Mouse (Mus musculus) E14TG2a.4 (cell line): ENCODE measurements around the gene Syn3.

Source experiments
- H3K27me3 ChIP-seq: 2 replicates; pipeline ENCODE4 v1.6.1; 2014; ENCODE audit warnings: low read length, control low read depth; ENCODE audit not compliant: insufficient read depth
- H3K36me3 ChIP-seq: 2 replicates; pipeline ENCODE4 v1.6.1; 2014; ENCODE audit warnings: low read length, control low read depth; ENCODE audit not compliant: insufficient read depth
- H3K4me1 ChIP-seq: replicated peaks from 2 replicates; pipeline ENCODE4 v1.6.1; 2014; ENCODE audit warnings: low read depth, low read length, control low read depth
- H3K4me3 ChIP-seq: replicated peaks from 2 replicates; pipeline ENCODE4 v1.5.1; 2014; ENCODE audit warnings: mild to moderate bottlenecking, low read length
- H3K9me3 ChIP-seq: 2 replicates; pipeline ENCODE4 v1.6.1; 2014; ENCODE audit warnings: low read length, control low read depth
- CTCF ChIP-seq: conservative IDR thresholded peaks from 2 replicates; pipeline ENCODE4 v1.5.1; 2014; ENCODE audit warnings: low read length
- NANOG ChIP-seq: IDR thresholded peaks from 2 replicates; pipeline ENCODE4 v1.6.1; 2014; ENCODE audit warnings: borderline replicate concordance, low read length, mixed read lengths
- POU5F1 ChIP-seq: IDR thresholded peaks from 2 replicates; pipeline ENCODE4 v1.6.1; 2014; ENCODE audit warnings: low read length, borderline replicate concordance

Syn3 gene

DNA sequence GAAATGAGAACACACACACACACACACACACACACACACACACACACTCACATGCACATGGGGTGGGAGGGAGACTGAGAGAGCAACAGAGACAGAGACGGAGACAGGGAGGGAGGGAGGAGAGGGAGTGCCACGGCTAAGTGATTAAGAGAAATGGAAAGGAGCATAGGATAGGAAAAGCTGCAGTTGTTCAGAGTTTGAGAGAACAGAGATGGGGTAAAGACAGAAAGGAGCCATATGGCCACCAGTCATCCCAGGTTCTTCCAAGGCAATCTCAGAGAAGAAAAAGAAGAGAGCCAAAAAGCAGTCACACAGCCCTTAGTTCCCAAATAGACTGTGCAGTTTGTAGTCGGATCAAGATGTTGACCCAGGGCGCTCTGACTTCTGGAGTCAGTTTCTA is 240.7 kb downstream of the Syn3 start:
- TF ChIP-seq POU5F1, result no peak
- no peak for TF ChIP-seq CTCF
- TF ChIP-seq NANOG, result no peak
- H3K27me3 ChIP-seq, result no peaks in the 10 kb centered on the region
- no peaks in the 10 kb centered on the region for H3K36me3 ChIP-seq
- no peaks in the 10 kb centered on the region for H3K9me3 ChIP-seq
- H3K4me1 ChIP-seq, result no peaks in the 10 kb centered on the region
- no peak overlapping the region for H3K4me3 ChIP-seq

DNA sequence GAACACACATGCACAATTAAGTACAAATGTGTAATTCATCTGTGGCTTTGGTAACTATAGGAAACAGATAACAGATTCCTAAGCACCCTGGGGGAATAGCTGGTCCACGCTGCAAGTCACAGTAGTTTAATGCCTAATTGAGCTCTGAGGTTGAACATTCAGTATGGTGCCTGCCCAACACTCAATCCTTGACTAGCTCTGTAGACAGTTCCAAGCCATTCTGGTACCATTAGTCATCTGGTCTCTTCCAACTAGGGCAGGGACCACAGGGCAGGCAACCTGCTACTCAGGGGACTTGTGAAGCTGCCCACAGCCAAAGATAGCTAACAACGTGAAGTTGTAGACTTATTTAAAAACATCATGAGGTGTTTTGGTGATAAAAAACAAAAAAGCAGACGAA is 241.7 kb downstream of the Syn3 start:
- TF ChIP-seq CTCF (no peak), NANOG (no peak), POU5F1 (no peak)
- no peaks in the 10 kb centered on the region for H3K27me3 ChIP-seq
- H3K4me3 ChIP-seq, result no peak overlapping the region
- H3K9me3 ChIP-seq, result no peaks in the 10 kb centered on the region
- no peaks in the 10 kb centered on the region for H3K36me3 ChIP-seq
- H3K4me1 ChIP-seq, result no peaks in the 10 kb centered on the region

DNA sequence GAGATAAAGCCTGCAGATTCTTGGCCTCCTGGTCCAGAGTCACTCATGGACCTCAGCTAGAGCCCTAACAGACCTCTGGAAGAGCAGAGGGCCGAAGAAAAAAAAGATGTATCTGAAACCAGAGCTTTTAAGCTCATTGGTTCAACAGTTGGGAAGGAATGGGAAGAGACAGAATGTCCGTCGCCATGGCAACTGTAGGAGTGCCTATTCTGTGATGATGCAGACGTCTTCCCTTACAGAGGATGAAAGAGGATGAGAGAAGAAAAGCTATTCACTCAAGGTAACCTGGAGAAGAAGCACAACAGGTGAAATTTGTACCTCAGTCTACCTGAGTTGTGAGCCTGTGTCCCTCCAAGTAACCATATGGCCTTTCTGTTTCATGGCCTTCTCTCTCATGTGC is 242.5 kb downstream of the Syn3 start:
- Histone ChIP-seq H3K27me3 (no peaks in the 10 kb centered on the region), H3K9me3 (no peaks in the 10 kb centered on the region), H3K4me3 (no peak overlapping the region), H3K4me1 (no peaks in the 10 kb centered on the region), H3K36me3 (no peaks in the 10 kb centered on the region)
- TF ChIP-seq CTCF (no peak), POU5F1 (no peak), NANOG (no peak)

DNA sequence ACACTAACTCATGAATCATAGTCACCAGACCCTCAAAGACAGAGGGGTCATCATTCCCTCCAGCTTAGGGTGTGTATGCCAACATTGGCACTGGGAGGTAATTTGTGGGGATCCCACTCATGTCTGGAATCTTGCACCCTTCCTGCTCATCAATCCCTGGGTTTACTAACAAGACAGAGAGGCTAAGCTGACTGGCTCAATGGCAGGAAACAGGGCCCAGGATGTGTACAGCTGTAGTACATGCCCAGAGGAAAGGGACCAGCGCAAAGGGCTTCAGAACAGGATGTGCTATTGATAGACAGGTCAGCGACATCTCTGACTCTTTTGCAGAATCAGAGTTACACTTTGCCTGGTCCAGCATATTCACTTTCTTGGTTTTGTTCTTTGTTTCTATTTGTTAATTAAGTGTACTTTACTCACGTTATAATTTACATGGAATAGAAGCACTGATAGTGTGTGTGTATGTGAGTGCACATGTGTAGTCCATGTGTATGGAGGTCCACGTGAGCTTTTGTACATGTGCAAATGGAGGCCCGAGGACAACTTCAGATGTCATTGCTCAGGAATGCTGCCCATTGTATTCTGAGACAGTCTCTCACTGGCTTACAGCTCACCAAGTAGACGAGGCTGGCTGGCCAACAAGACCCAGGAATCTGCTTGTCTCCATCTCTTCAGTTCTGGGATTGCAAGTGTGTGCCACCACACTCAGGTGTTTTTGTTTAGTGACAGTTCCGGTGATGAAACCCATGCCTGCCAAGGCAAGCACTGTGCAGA is 248.4 kb downstream of the Syn3 start:
- H3K4me3 ChIP-seq, result no peak overlapping the region
- no peak for TF ChIP-seq POU5F1
- TF ChIP-seq CTCF, result no peak
- TF ChIP-seq NANOG, result no peak
- no peaks in the 10 kb centered on the region for H3K9me3 ChIP-seq
- no peaks in the 10 kb centered on the region for H3K4me1 ChIP-seq
- H3K36me3 ChIP-seq, result no peaks in the 10 kb centered on the region
- no peaks in the 10 kb centered on the region for H3K27me3 ChIP-seq

DNA sequence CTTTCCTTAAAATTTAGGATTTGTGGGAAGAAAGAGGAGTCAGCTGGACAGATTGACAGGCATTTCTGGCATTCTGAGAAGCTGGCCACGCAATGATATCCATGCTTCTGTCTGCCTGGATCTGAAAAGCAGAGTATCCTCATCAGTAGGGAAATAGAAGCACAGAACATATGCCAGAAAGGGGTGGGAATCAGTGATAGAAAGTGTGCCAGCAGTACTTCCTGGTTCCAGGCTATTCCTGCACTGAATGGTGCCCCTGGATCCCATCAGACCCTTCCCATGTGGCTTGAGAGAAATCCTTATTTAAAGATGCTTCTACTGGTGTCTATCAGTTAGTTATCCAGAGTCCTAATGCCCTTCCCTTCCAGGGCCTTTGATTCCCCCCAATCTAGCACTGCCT is 249.4 kb downstream of the Syn3 start:
- Histone ChIP-seq H3K4me1 (no peaks in the 10 kb centered on the region), H3K9me3 (no peaks in the 10 kb centered on the region), H3K27me3 (no peaks in the 10 kb centered on the region), H3K36me3 (no peaks in the 10 kb centered on the region), H3K4me3 (no peak overlapping the region)
- TF ChIP-seq POU5F1, result no peak
- no peak for TF ChIP-seq NANOG
- no peak for TF ChIP-seq CTCF

DNA sequence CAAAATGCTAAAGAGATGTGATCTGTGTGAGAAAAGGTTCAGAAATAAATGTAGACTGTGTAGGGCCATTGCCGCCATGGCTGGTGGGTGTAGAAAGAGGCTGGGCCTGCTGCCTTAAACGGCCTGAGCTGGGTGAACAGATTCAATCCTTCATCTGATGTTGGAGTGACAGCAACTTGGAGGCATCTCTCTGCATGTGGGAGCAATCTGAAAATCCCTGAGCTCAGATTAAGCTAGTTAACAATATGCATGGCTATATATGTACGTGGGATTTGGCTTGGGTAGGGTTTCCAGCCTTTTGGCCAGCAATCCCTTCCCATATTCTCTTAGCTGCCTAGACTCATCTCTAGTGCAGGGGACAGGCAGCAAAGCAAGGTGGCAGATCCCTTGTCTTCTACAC is 249.9 kb downstream of the Syn3 start:
- Histone ChIP-seq H3K4me1 (no peaks in the 10 kb centered on the region), H3K36me3 (no peaks in the 10 kb centered on the region), H3K27me3 (no peaks in the 10 kb centered on the region), H3K9me3 (no peaks in the 10 kb centered on the region), H3K4me3 (no peak overlapping the region)
- TF ChIP-seq CTCF (no peak), NANOG (no peak), POU5F1 (no peak)

DNA sequence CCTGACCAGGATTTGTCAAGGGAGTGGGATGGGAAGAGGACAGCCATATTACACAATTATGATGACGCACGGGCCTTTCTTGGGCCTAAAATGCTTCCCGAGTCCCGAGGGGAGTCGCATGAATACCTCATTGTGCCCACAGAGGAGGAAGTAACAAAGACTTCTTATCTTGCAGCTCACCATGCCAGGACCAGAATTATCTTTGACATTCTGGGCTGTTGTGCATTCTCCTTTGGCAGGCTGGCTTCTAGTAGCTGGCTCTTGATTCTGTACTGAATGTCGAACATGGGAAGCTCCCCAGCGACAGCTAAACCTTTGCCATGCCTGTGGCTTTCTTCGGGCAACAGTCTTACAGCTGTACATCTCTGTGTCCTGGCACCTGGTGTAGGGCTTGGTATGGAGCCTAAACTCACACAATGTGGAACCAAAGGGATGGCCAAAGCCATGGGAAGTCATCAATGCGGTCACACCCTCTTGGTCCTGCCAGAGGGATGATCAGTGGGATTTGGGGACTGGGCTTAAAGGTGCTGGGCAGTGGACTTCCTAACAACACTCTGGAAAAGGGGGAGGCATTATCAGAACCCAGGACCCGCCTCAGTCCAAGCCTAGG is 250.5 kb downstream of the Syn3 start:
- H3K27me3 ChIP-seq, result no peaks in the 10 kb centered on the region
- no peak overlapping the region for H3K4me3 ChIP-seq
- H3K4me1 ChIP-seq, result no peaks in the 10 kb centered on the region
- no peaks in the 10 kb centered on the region for H3K9me3 ChIP-seq
- H3K36me3 ChIP-seq, result no peaks in the 10 kb centered on the region
- TF ChIP-seq POU5F1, result no peak
- TF ChIP-seq NANOG, result no peak
- no peak for TF ChIP-seq CTCF

DNA sequence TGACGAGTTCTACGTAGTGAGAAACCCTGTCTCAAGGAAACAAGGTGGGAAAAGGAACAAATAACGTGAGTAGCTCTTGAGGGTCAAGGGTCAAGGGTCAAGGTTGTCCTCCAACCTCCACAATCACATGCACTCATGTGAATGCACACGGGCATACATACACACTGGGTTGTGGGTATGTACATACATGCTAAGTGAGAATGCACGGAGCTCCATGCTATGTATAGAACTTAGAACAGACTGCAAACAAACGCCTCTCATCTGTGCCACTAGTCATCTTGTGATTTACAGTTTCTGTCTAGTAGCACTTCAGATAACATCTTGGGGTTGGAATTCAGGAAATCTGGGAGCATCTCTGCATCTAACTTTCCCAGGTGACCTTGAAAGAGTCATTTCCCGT is 253.3 kb downstream of the Syn3 start:
- H3K27me3 ChIP-seq, result no peaks in the 10 kb centered on the region
- H3K36me3 ChIP-seq, result no peaks in the 10 kb centered on the region
- TF ChIP-seq NANOG (no peak), POU5F1 (no peak), CTCF (no peak)
- H3K4me1 ChIP-seq, result no peaks in the 10 kb centered on the region
- H3K4me3 ChIP-seq, result no peak overlapping the region
- no peaks in the 10 kb centered on the region for H3K9me3 ChIP-seq
